Mouse (Mus musculus) hindbrain, embryonic 11.5 days (tissue): ENCODE measurements around the gene Vmn2r83. TPM values are rescaled to one million over a fixed set of nuclear protein-coding genes. Genes with fewer than 3 reads are reported as not detected.
"Not testable (repeated sequence)": the region's sequence is repeated elsewhere in the genome, so short reads cannot be mapped to it uniquely, and the experiment has no call there.

Experiments
- ATAC-seq: fragments of 200-750 bp; cut with Nextera tagmentation; 2 replicates; pipeline ENCODE4 v1.8.0; 2017; ENCODE audit warnings: mild to moderate bottlenecking, moderate TSS enrichment, moderate library complexity; ENCODE audit not compliant: low FRiP score
- DNase-seq: peaks from one replicate; pipeline ENCODE4 v3.0.0-alpha.2; 2015; ENCODE audit warnings: low spot score
- H3K27ac ChIP-seq: fragments of 300-500 bp; sonication (generic); 2 replicates; pipeline ENCODE4 v1.5.1; 2014; ENCODE audit warnings: mild to moderate bottlenecking, low read depth, low read length
- H3K27me3 ChIP-seq: fragments of 300-500 bp; sonication (generic); 2 replicates; pipeline ENCODE4 v1.6.1; 2014; ENCODE audit warnings: mild to moderate bottlenecking, low read length, moderate library complexity, mixed read lengths; ENCODE audit not compliant: control insufficient read depth, insufficient read depth
- H3K36me3 ChIP-seq: fragments of 300-500 bp; sonication (generic); 2 replicates; pipeline ENCODE4 v1.6.1; 2014; ENCODE audit warnings: mild to moderate bottlenecking, low read length, moderate library complexity, mixed read lengths; ENCODE audit not compliant: control insufficient read depth, insufficient read depth
- H3K4me1 ChIP-seq: fragments of 300-500 bp; sonication (generic); replicated peaks from 2 replicates; pipeline ENCODE4 v1.6.1; 2014; ENCODE audit warnings: low read length, mixed read lengths; ENCODE audit not compliant: control insufficient read depth, insufficient read depth
- H3K4me2 ChIP-seq: fragments of 300-500 bp; sonication (generic); replicated peaks from 2 replicates; pipeline ENCODE4 v1.6.1; 2014; ENCODE audit warnings: mild to moderate bottlenecking, low read depth, low read length
- H3K4me3 ChIP-seq: fragments of 300-500 bp; sonication (generic); 2 replicates; pipeline ENCODE4 v1.5.1; 2014; ENCODE audit warnings: low read depth, low read length
- H3K9ac ChIP-seq: fragments of 300-500 bp; sonication (generic); 2 replicates; pipeline ENCODE4 v1.6.1; 2014; ENCODE audit warnings: low read depth, low read length
- H3K9me3 ChIP-seq: fragments of 300-500 bp; sonication (generic); 2 replicates; pipeline ENCODE4 v1.6.1; 2016; ENCODE audit warnings: low read length; ENCODE audit not compliant: control insufficient read depth
- WGBS: fragments of 180-500 bp; shearing (Covaris S2); extraction: QIAGEN DNeasy Blood & Tissue Kit; methylation state at CpG from one replicate; pipeline ENCODE4 v1.1.7; 2014; 5-methylcytosine and 5-hydroxymethylcytosine counted together
- polyA plus RNA-seq: library from polyadenylated mRNA; unstranded; fragments of >200 nt; fragmentation: Nextera tagmentation; extraction: Ambion mirVana; gene quantifications from 2 replicates; pipeline ENCODE4 v1.2.1, GENCODE M21; 2014

Vmn2r83 gene
- polyA plus RNA-seq: not detected in 2 replicates

DNA sequence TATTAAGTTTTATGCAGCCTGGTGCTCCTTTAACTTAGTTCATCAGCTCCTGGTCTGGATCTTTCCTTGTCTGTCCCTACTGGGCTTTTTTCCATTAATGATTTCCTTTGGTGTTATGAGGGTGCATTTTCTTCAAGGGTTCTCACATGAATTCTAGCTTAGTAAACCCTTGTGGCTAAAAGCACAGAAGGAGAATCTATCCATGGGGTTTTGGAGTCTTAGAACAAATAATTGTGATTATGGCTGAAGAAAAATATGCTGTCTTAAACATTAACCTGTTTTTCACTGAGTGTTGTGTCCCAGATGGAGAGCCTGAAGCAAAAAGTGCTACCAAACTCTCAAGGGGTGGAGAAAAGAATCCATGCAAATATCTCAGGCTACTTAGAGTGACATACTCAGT, at the start of gene Vmn2r83:
Gene Vmn2r83, plus strand, starts transcription at position 301 of the 400 bp plus-strand sequence.
- Histone ChIP-seq H3K36me3 (no peaks in the 10 kb centered on the region), H3K4me2 (no peak within 1 kb of the TSS), H3K27me3 (no peaks in the 10 kb centered on the region), H3K9ac (no peak within 1 kb of the TSS), H3K4me3 (no peak within 1 kb of the TSS), H3K27ac (no peak within 1 kb of the TSS), H3K9me3 (no peaks in the 10 kb centered on the region), H3K4me1 (no peaks in the 10 kb centered on the region)
- no peak for DNase-seq
- no peak for ATAC-seq

DNA sequence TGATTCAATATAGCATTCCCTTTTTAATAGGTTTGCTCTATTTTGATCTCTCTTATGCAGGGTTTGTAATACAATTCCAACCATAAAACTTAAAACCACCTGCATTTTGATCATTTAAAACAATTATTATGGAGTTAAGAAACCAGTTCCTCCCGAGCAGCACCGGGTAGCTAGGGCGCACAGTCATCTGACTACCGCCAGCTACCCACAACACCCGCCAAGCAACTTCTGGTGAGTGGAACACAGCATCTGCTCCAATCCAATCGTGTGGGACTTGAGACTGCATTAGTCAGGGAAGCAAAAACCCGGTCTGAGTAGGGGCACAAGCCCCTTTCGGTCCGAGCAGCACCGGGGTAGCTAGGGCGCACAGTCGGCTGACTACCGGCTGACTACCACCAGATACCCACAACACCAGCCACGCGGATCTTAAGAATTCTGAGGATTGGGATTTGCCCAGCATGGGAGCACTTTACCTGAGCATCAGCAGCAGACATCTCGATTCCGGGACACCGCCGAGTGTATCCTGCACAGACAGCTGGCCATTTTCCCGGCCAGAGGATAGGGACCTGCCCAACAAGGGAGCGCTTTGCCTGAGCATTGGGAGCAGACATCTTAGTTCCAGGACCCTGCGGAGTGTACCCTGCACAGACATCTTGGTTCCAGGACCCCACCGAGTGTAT, 33.2 kb upstream of the Vmn2r83 start:
- H3K36me3 ChIP-seq, H3K4me1 ChIP-seq, DNase-seq, H3K4me2 ChIP-seq, H3K27me3 ChIP-seq, H3K9me3 ChIP-seq, ATAC-seq, H3K9ac ChIP-seq, H3K27ac ChIP-seq, H3K4me3 ChIP-seq: not testable (repeated sequence)
- WGBS: 87% methylated on average over 23 of the region's 23 CpGs

DNA sequence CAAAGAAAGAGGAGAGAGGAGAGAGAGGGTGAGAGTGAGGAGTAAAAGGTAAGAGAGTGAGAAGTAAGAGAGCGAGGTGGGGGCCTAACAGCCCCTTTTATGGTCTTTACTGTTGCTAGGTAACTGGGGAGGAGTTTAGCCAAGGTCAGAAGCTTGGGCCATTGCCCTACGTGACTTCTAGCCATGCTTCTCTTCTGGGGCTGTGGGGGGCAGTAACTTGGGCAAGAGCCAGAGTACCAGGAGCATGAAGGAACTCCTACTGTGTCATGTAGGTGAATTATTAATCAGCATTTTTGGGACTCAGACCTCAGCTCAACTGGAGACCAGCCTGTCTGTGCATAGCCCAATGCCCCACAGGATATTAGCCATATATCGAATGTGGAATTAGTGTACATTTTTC, 27.4 kb downstream of the Vmn2r83 start:
- ATAC-seq (no peak), DNase-seq (no peak)
- Histone ChIP-seq H3K27me3 (no peaks in the 10 kb centered on the region), H3K36me3 (no peaks in the 10 kb centered on the region), H3K4me1 (no peaks in the 10 kb centered on the region), H3K4me2 (no peak overlapping the region), H3K4me3 (no peak overlapping the region), H3K9me3 (no peaks in the 10 kb centered on the region), H3K9ac (no peak overlapping the region), H3K27ac (no peak overlapping the region)
- 72% methylated on average over 3 of the region's 3 CpGs for WGBS

DNA sequence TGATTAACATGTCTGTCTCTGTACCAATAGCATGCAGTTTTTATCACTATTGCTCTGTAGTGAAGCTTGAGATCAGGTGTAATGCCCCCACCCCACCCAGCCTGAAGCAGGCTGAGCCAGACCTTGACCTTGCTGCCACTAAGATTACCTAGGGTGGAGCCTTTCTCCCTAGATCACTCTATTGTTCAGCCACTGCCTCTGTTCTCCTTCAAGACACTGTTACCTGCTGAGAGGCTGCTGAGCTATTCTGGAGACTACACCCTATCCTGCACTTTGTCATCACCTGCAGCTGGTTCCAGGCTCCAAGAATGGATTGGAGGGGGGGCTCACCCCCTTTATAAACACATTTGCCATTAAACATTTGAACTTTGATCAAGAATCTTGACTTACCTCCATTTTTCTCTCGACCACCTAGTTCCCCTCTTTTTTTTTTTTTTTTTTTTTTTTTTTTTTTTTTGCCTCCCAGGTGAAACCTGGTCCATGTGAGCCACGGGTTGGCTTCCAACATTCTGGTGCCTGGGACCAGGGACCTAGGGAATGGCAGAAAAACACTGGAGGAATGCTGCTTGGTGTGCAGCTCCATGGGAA, 28.3 kb downstream of the Vmn2r83 start:
- Histone ChIP-seq H3K9ac (no peak overlapping the region), H3K4me2 (no peak overlapping the region), H3K36me3 (no peaks in the 10 kb centered on the region), H3K27me3 (no peaks in the 10 kb centered on the region), H3K9me3 (no peaks in the 10 kb centered on the region), H3K27ac (no peak overlapping the region), H3K4me3 (no peak overlapping the region), H3K4me1 (no peaks in the 10 kb centered on the region)
- ATAC-seq (no peak), DNase-seq (no peak)
- WGBS: 45% methylated on average over 2 of the region's 2 CpGs

DNA sequence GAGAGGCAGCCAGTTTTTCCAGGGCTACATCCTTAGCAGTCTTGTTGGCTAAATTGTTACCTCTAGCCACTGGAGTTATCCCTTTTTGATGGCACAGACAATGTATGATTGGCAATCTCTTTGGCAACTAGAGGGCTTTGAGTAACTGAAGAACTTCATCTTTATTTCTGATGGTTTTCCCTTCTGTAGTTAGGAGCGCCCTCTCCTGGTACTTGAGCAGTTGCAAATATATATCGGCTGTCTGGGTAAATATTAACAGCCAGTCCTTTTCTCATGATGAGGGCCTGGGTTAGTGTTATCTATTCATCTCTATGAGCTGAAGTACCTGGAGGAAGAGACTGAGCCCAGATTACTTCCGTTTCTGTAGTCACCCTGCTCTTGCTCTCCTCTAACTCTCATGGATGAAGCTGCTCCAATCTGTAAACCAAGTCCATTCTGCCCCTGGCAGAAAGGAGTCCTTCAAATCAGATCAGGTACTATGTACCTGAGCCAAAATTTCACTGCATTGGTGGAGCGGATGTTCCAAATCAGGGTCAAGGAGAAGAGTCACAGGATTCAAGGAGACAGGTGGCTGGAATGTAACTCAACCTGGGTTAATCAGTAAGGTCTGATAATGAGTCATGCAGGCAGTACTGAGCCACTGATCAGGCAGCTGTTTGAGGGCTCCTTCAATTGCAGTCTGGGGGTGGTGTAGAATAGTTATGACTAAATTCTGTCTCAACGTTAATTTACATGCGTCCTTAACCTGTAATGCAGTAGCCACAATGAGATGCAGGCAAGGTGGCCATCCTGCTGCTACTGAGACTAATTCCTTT, 34.5 kb downstream of the Vmn2r83 start:
- no peak for ATAC-seq
- peak; percentile 14 for DNase-seq
- 68% methylated on average over 6 of the region's 6 CpGs for WGBS
- Histone ChIP-seq H3K9me3 (no peaks in the 10 kb centered on the region), H3K4me2 (no peak overlapping the region), H3K36me3 (no peaks in the 10 kb centered on the region), H3K4me3 (no peak overlapping the region), H3K9ac (no peak overlapping the region), H3K27me3 (no peaks in the 10 kb centered on the region), H3K4me1 (no peaks in the 10 kb centered on the region), H3K27ac (no peak overlapping the region)

DNA sequence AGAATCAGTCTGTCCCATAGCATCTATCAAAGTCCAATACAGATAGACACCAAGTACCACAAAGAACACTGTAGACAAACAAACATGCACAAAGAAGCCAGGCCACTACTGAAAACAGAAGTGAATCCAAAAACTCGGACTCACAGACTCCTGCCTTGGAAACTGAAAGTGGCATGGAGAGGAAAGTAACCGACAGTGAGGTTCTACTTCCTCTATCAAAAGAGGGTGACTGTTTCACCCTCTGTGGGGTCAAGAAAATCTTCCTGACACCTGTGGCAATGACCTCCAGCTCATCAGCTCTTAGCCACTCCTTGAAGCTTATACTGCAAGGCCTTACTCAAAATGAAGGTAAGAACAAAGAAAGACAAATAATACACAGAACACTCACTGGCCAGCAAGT, 38.2 kb downstream of the Vmn2r83 start:
- WGBS: 88% methylated on average over 2 of the region's 2 CpGs
- H3K4me1 ChIP-seq: no peaks in the 10 kb centered on the region
- no peak overlapping the region for H3K27ac ChIP-seq
- no peaks in the 10 kb centered on the region for H3K36me3 ChIP-seq
- H3K9me3 ChIP-seq: no peaks in the 10 kb centered on the region
- ATAC-seq: no peak
- H3K9ac ChIP-seq: no peak overlapping the region
- H3K27me3 ChIP-seq: no peaks in the 10 kb centered on the region
- H3K4me2 ChIP-seq: no peak overlapping the region
- no peak overlapping the region for H3K4me3 ChIP-seq
- DNase-seq: no peak

DNA sequence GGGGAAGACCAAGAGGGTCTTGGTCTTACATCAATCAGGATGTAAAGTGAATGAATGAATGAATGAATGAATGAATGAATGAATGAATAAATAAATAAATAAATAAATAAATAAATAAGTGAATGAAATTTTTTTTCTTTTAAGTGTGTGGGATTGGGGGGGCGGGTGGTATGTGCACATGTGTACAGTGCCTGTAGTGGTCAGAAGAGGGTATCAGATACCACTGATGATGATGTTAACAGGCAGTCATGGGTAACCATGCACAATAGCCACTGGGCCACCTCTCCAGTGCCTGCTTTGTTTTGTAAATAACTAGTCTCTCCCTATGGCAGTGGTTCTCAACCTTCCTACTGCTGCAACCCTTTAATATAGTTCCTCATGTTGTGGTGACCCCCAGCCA, 55.9 kb downstream of the Vmn2r83 start:
- H3K4me3 ChIP-seq: no peak overlapping the region
- H3K36me3 ChIP-seq: no peaks in the 10 kb centered on the region
- no peaks in the 10 kb centered on the region for H3K27me3 ChIP-seq
- WGBS: 63% methylated on average over 1 of the region's 1 CpGs
- DNase-seq (no peak), ATAC-seq (no peak)
- H3K4me1 ChIP-seq: no peaks in the 10 kb centered on the region
- H3K9me3 ChIP-seq: no peaks in the 10 kb centered on the region
- no peak overlapping the region for H3K4me2 ChIP-seq
- no peak overlapping the region for H3K27ac ChIP-seq
- H3K9ac ChIP-seq: no peak overlapping the region

DNA sequence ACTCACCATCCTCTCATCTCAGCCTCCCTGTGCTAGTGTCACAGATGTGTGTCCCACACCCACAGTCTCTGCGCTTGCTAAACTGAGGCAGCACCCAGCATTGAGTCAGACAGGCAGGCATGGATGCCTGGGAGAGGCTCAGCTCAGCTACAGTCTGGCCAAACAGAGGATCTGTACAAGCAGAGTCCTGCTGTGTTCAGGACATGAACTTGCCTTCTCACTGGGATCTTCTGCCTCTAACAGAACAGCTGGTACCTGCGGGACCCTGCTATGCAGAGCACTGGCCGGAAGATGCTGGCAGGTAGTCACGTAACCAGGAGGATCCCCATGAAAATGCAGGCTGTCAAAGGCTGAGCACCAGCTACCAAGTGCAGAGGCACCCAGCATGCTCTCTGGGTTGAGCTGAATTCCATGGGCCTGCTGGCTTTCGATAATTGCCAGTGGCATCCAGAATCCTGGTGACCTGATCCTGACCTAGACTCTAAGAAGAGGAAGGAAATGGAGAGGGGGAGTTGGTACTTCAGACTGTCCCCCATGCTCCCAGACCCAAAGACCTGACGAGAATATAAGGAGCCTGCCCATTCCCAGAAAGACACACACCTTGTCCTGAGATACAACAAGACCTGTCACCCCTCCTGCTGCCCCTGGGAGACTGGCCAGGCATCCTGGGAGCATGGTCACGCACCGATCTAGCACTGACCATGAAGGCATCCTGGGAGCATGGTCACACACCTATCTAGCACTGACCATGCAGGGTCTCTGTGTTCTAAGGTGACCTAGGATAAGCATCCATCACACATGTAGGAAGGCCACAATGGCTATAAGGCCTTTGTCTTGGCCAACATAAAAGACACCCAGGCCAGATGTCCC, 57.2 kb downstream of the Vmn2r83 start:
- Histone ChIP-seq H3K27me3 (no peaks in the 10 kb centered on the region), H3K27ac (no peak overlapping the region), H3K36me3 (no peaks in the 10 kb centered on the region), H3K4me3 (no peak overlapping the region), H3K9me3 (no peaks in the 10 kb centered on the region), H3K4me1 (no peaks in the 10 kb centered on the region), H3K9ac (no peak overlapping the region), H3K4me2 (no peak overlapping the region)
- WGBS: 89% methylated on average over 8 of the region's 8 CpGs
- ATAC-seq: no peak
- DNase-seq: no peak
